Mouse (Mus musculus) heart, adult 2 months (tissue): Measurements from ENCODE around the gene Phf7.

Experiments
- CTCF ChIP-seq: fragments of 200-600 bp; IDR thresholded peaks from 2 replicates; pipeline ENCODE4 v1.8.1; 2022; ENCODE audit warnings: antibody characterized with exemption, mild to moderate bottlenecking, moderate library complexity
- EP300 ChIP-seq: fragments of 200-500 bp; IDR thresholded peaks from 2 replicates; pipeline ENCODE4 v1.6.1; 2011; ENCODE audit warnings: low read depth, low read length, control low read depth; ENCODE audit not compliant: insufficient read depth

DNA sequence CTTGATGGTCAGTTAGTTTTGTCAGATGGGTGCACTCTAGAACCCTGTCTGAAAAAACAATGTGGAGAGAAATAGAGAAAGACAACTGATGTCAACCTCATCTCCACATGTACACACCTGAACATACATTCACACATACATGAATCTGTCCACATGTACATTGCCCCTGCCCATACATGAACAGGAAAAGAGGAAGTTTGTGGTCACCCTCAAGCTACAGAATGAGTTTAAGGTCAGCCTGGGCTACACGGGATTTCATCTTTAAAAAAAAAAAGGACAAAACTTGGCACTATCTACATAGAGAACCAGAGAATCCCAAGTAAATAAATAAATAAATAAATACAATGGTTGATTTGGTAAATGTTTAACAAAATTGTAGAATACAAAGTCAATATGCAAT, 6.3 kb downstream of the Phf7 start:
- no peak for TF ChIP-seq CTCF
- TF ChIP-seq EP300, result no peak
